Mouse (Mus musculus) testis, postnatal 14 days (tissue): Measurements from ENCODE around the gene Ift122.
A peak's percentile ranks its signal among the peaks of the same experiment; 100 is the strongest.
"Not testable (repeated sequence)": the region's sequence is repeated elsewhere in the genome, so short reads cannot be mapped to it uniquely, and the experiment has no call there.

ENCODE experiments used
- DNase-seq: peaks from one replicate; pipeline ENCODE4 v3.0.0; 2021; ENCODE audit warnings: low spot score

The Ift122 gene

DNA sequence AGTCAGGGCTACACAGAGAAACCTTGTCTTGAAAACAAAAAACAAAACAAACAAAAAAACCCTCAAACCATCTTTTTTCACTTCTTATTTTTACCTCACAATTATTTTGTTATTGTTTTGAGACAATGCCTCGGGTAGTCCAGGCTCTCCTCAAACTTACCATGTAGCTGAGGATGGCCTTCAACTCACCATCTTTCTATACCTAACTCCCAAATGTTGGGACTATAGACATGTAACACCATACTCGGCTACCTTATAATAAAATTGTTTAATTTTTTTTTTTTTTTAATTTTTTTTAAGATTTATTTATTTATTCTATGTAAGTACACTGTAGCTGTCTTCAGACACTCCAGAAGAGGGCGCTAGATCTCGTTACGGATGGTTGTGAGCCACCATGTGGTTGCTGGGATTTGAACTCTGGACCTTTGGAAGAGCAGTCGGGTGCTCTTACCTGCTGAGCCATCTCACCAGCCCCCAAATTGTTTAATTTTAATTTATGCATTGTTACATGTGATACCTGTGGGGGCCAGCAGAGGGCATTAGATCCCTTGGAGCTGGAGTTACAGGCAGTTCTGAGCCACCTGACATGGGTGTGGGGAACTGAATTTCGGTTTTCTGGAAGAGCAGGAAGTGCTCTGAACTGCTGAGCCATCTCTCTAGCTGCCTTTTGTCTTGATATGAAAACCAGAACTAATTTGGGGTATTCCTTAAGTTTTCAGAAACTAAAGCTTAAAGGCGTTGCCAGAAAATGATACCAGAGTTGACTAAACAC, 6.4 kb upstream of the Ift122 start:
- no peak for DNase-seq

DNA sequence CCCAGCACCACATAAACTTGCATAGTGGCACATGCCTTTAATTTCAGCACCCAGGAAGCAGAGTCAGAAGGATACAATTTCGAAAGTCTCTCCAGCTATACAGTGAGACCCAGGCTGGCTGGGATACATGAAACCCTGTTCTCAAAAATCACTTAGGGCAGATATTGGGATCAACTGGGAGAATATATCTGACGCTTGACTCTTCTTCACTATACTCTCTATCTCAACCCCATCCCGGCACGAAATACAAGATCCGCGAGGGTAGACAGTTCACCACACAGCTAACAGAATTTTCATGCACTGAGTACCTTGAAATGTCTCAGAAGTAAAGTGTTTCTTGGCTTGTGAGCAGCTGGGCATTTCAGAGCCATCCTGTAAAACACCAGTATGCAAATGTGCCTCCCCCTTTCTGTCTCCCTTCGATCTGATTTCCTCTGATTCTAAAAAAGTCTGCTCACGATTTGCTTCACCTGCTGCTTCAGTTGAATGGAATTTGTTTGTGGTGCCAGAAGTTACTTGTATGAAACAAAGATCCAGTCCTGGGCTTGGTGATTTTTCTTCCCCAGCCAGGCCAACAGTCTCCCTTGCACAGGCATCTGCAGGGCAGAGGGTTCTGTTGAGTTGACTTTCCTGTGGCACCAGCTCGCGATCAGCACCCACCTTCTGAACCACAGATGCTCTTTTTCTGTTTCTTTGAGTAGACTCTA, 4.5 kb upstream of the Ift122 start:
- DNase-seq, result no peak

DNA sequence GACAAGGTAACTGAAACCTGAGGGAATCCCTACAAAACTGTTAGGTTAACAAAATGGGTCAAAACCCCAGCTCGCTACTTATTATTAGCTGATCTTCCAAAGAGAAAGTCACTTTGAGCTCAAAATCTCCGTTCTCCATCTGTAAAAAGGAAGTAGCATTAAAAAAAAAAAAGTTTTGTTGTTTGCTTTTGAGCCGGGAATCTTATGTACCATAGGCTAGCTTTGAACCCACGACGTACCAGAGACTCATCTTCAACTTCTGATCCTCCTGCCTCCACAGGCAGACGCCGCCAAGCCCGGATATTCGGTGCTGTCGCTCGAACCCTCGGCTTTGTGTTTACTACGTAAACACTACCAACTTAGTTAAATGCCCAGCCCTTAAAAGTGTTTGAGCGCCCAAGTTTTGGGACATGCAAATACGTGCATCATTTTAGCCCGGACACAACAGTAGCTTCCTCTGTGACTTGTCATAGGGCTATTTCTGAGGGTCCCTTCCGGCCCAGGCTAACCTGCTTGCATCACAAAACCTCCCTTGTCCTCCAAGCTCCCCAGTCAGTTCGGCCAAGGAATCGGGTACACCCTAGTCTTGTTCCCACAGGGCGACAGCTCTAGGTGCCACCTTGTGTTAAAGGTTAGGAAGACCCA, 702 bp upstream of the Ift122 start:
- no peak for DNase-seq

DNA sequence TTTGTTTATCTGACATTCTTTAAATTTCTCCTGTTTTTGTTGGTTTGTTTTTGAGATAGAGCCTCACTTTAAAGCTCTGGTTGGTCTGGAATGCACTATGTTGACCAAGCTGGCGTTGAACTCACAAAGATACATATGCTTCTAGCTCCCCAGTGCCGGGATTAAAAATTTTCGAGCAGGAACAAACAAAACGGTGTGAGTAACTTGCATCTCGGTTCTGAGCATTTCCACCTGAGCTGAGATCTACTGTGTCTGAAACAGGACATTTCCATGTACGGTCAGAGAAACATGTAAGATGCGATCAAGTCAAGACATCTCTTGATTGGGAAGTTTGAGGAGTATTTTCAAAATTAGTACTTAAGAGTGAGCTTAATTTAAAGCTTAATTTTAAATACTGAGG, 715 bp downstream of the Ift122 start:
- DNase-seq, result no peak

DNA sequence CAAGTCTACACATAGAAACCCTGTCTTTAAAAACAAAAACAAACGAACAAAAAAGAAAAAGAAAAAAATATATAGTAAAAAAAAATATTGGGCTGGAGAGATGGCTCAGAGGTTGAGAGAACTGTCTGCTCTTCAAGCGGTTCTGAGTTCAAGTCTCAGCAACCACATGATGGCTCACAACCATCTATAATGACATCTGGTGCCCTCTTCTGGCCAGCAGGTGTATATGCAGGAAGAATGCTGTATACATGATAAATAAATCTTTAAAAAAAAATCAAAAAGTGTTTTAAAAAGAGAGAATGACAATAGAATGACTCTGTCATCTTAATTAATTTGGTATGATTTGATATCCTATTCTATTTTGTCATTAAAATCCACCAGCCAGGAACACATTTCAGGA, 1.2 kb downstream of the Ift122 start:
- DNase-seq, result no peak

DNA sequence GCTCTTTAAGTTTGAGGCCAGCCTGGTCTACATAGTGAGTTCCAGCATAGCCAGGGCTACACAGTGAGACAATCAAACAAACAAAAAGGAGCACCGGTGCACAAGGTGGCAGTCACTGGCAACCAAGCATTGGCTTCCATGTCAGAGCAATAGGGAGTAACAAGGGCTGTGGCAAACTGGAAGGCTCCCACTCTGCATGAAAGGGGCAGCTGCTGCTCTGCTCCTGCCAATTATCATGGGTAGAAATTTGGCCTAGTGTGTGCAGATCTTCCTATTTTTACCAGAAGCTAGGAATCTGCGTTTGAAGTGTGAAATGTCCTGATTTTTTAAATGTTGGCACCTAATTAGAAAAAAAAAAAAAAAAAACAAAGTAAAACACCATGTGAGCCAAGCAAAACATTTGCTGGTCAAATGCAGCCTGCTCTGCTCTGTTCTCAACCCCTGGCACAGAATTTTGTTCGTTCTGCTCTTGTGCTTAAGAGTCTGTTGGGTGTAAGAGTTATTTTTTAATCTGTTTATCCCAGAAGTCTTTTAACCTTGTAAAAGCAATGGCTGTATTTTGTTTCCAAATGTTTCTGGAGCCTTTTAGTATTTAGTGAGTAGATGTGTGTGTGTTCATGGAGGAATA, 2.6 kb downstream of the Ift122 start:
- DNase-seq, result no peak

DNA sequence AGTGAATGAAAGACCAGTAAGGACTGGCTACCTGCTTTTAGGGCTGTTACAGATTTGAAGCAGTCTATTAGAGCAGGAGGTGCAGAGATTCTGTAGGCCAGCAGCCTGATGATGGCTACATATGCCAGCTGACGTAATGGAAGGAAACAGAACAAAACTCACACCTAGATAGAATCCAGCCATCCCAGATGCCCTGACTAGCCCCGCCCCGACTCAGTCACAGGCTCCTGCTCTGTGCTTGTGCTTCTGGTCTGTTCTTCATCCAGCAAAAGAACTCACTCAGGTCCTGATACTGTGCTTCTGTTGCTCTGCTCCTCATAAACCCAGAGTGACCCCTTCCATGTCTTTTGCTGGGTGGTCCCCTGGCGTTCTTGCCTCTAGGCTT, 3.1 kb downstream of the Ift122 start:
- no peak for DNase-seq

DNA sequence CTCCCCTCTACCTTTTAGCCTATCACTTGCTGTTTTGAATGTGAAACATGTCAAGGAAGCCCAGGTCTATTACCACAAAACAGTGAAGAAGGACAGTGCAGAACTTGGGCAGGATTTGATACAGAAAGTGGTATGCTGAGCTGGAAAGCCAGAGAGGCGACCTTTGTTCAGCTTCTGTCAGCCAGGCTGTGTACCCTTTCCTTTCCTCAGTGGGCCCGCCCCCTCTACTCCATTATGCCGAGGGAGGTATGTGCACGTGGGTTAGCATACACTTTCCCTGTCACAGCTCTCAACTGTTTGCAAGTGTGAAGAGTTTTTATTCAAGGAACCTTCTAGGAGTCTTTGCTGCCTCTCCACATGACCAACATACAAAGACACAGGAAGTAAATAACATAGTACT, 6.0 kb downstream of the Ift122 start:
- no peak for DNase-seq

DNA sequence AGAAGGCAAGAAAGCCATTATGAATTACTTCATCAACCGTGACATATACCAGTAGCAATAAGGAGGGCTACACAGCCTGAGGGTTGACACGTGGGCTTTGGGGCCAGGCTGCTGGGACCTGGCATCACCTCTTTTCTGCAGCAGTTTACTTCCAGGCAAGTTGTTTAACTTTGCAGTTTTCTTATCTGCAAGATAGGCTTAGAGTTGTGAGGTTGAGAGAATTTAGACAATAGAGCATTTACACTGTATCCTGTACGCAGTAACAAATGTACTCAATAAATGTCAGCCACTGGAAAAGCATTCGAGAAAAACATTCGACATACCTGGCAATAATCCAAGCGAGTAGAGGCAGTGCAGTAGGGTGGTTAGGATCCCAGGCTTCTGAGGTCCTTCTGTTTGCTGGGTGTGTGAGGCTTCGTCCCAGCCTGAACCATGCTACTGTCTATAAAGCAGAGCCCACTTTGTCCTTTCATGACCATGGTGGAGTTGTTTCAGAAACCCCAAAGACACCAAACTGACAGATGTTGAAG, 6.8 kb downstream of the Ift122 start:
- DNase-seq, result peak; percentile 21

DNA sequence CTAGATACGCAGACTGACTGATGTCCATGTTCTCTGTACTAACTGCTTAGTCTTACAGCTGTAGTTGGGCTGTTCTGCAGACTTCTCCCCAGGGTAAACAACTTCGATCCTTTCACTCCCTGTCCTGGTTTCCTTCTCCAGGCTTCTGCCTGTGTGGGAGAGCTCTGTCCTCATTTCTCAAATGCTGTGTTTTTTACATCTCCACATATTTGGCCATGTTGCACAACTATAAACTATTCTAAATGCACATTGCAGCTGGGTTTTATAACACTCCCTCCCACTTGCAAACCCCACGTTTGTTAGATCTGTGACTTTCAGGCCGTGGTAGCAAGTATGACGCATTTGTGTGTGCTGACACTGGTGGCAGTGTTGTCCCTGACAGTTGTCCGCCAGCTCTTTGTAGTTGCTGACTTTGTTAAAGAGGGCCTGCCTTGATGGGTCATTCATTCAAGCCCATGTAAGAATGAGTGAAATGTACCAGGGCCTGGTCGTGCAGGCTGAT, 10.1 kb downstream of the Ift122 start:
- DNase-seq, result no peak

DNA sequence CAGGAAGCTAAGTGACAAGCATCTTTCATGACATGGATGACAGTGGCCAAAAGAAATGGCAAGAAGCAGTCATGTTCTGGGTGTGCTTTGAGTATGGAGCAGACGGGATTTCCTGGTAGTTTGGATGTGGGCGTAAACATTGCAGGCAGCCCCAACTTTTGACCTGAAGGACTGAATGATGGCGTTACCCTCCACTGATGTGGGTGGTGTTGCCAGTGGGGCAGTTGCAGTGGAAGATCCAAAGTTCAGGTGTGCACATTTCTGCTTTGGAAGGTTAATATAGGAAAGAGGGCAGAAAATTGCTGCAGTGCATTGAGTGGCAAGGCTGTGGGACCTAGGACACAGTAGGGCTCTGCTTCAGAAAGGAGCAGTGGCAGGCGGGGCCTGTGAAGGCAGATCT, 12.0 kb downstream of the Ift122 start:
- no peak for DNase-seq

DNA sequence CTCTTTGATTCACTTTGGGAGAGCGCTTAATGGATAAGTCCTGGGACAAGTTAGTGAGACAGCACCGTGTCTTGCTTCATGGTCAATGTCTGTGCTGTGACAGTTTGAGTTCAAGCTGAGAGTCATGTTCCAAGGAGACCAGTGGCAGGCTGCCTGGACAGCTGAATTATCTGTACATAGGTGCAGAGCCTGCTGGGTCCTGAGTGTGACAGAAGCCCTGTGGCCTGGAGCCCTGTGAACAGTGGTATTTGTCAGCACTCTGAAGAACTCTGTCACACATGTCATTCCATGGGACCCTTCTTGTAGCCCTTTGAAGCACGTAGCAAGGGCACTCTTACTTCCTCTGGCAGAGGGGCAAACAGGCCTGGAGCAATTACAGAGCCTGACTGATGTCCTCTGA, 13.9 kb downstream of the Ift122 start:
- not testable (repeated sequence) for DNase-seq

DNA sequence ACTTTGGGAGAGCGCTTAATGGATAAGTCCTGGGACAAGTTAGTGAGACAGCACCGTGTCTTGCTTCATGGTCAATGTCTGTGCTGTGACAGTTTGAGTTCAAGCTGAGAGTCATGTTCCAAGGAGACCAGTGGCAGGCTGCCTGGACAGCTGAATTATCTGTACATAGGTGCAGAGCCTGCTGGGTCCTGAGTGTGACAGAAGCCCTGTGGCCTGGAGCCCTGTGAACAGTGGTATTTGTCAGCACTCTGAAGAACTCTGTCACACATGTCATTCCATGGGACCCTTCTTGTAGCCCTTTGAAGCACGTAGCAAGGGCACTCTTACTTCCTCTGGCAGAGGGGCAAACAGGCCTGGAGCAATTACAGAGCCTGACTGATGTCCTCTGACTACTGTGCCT, 18.0 kb downstream of the Ift122 start:
- DNase-seq, result not testable (repeated sequence)

DNA sequence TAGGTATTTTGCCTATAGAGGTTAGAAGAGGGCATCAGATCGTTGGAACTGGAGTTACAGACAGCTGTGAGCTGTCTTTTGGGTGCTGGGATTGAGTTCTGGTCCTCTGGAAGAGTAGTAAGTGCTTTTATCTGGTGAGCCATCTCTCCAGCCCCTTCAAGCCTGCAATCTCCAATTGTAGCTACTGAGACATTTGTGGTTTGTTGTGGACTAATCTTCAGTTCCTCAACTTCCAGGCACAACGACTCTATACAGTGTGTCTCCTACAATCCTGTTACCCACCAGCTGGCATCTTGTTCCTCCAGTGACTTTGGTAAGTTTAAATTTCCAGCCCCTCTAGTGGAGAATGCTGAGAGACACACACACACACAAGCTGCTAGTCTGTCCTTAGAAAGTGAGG, 24.0 kb downstream of the Ift122 start:
- DNase-seq, result no peak

DNA sequence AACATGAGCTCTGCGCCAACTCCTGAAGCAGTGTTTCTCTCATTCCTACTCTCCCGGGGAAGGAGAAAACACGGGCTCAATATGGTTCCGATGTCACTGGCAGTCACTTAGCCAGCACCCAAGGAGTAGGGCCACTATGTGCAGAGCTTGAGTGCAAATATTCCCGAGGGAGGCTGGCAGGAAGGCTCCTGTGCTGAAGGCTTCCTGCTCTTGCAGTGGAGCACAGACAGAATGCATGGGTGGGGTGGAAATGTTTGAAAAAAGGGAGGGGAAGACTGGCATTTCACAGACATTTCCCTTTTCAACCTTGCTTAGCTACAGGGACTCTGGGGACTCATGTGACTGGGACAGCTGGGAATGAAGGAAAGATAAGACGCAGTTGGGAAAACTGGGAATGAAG, 25.4 kb downstream of the Ift122 start:
- DNase-seq, result no peak

DNA sequence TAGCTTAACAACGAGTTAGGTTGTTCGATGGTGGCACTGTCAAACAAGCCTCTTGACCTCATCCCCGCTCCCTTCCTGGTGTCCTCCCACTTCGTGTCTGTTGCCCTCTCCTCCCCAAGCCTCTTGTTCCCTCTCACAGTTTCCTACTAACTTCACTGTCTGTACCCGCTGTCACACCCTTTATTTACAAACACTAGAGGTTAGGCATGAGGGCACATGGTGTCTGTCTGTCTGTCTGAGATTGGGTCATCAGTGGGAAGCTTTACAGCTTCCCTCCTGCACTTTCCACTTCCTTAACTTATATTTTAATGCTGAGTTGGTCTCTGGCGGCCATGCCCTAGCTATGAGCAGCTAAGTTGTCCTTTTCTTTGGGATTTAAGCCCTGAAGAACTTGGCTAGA, 26.5 kb downstream of the Ift122 start:
- no peak for DNase-seq

DNA sequence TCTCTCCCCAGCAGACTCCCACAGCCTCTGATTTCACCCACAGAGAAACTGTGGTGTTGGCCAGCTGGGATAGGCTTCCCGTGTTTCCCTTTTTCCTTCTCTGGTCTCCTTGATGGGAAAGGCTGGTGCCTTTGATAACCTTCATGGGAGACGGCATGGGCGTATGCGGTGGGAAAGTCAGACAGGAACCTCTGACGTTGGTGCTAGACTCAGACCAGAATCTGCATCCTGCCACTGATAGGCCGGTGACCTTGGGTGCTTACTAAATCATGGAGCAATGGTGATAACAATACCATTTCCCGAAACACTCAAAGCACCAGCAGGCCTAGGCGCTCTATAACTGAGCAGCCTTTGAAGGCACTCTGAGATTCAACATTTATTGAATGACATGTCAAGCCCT, 27.5 kb downstream of the Ift122 start:
- no peak for DNase-seq

DNA sequence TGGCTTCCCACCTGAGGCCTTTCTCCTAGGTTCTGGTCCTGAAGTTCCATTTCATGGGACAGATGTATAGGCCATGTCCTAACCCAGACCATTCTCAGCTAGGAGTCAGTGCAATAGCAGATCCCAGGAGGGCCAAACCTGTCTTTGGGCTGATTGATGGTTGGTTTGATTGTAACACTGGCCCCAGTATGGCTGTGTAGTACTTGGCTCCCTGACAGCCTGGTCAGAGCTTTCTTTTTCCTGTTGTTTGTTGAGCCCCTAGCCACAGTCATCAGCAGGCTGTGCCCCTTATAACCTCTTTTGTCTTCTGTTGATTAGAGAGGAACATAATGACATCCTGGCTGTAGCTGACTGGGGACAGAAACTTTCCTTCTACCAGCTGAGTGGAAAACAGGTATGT, 30.7 kb downstream of the Ift122 start:
- no peak for DNase-seq

DNA sequence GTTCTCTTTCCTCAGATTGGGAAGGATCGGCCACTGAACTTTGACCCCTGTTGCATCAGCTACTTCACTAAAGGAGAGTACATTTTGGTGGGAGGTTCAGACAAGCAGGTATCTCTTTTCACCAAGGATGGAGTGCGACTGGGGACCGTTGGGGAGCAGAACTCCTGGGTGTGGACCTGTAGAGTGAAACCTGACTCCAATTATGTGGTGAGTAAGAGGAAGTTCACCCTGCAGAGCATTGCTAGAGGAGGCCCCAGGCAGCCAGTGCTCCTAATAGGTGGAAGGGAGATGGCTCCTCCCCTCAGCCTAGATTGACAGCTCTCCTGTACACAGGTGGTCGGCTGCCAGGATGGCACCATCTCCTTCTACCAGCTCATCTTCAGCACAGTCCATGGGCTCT, 33.6 kb downstream of the Ift122 start:
- no peak for DNase-seq

DNA sequence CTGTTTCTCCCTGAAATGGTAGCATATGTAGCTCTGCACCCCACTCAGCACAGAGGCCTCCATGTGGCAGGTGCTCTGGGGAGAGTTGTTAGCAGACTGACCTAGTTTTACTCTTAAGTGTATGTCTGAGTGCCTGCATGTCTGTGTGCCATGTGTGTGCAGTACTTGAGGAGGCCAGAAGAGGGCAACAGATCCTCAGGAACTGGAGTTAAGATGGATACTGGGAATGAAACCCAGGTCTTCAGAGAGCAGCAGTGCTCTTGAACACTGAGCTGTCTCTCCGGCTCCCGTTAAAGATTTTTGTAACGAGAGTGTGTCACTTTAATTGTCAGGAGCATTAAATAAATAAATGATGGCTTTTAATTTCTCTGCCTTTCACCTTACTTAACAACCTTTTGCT, 35.0 kb downstream of the Ift122 start:
- no peak for DNase-seq

DNA sequence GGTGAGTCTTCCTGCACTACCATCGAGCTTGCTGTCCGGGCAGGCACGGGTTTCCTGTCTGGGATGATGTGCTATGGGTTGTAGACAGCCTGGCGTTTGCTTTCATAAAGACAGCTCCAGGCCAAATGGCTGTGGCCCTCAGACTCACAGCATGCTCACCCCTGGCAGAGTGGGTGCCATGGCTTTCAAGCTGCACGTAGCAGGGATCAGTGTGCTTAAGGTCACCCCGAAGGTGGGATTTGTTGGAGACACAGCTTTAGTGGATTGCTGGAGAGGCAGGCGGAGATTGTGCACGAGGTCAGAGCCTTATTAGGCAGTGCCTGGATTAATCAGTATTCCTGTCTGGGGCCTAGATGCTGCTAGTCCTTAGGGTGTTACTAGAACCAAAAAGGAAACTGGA, 37.3 kb downstream of the Ift122 start:
- DNase-seq, result no peak

DNA sequence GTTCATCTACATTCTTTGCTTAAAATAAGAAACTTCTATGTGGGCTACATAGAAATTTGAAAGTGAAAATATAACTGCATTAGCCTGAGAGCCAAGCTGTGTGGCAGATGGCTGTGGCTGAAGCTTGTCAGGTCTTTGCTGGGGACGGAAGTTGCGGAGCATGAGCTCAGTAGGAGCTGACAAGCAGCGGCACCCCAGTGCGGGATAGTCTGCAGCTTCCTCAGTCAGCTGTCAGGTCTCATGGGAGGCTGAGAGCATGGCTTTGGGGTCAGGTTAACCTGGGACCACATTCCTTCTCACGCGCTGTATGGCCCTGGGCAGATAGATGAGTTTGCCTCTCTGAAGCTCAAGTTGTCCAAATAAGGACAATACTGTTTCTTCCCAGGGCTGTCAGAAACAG, 37.8 kb downstream of the Ift122 start:
- no peak for DNase-seq
